Mouse (Mus musculus) kidney, postnatal 36 days (tissue): Measurements from ENCODE around the gene Nck2.
A peak's percentile ranks its signal among the peaks of the same experiment; 100 is the strongest.

Experiments used
- DNase-seq, 2 experiments: peaks; one replicate each; pipeline ENCODE4 v3.0.0; 2021 to 2022; ENCODE audit warnings: mixed read lengths in 2 of 2

Gene Nck2

DNA sequence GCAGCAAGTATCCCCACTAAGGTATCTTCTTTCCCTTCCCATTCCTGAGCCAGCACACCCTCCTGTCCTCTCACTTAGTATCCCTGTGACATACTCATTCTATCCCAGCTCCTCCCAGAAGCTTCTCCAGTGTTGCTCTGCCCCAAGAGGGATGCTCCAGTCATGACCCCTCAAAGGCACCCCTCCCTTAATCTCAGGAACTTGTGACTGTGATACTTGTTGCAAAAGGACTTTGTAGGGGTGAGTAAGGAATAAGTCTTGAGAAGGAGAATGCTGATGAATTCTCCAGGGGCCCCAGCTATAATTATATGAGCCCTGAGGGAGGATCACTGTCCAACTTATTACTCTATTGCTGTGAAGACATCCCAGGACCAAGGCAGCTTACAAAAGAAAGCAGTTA is 7.8 kb upstream of the Nck2 start:
- no peak for DNase-seq

DNA sequence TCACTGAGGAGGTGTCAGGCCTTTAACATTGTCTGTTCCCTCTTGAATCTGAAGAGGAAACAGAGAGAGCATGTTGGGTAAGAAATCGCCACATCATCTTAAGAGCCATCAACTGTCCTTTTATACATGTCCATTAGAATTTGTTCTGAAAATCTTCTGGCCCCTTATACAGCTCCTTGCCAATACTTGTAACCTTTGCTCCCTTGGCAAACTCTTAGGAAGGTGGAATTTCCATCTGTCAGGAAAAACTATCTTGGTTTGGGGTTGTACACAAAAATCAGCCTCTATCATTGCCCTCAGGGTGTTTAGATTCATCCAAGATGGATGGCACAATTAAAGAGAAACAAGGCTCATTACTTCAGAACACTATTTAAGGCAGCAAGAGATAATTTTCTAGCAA is 5.1 kb upstream of the Nck2 start:
- peak in 1 of 2 experiments; percentile 29 for DNase-seq

- no peak for DNase-seq
These were observed 1.8 kb upstream of the Nck2 start for GRCm38 (mm10) chr1:43442568-43442967.

GRCm38 (mm10) chr1:43445170-43446088 is 1.1 kb downstream of the Nck2 start:
- DNase-seq, result peak; percentile 69 to 89

GRCm38 (mm10) chr1:43446089-43446533 is 1.7 kb downstream of the Nck2 start:
- DNase-seq, result peak; percentile 50 to 81

DNA sequence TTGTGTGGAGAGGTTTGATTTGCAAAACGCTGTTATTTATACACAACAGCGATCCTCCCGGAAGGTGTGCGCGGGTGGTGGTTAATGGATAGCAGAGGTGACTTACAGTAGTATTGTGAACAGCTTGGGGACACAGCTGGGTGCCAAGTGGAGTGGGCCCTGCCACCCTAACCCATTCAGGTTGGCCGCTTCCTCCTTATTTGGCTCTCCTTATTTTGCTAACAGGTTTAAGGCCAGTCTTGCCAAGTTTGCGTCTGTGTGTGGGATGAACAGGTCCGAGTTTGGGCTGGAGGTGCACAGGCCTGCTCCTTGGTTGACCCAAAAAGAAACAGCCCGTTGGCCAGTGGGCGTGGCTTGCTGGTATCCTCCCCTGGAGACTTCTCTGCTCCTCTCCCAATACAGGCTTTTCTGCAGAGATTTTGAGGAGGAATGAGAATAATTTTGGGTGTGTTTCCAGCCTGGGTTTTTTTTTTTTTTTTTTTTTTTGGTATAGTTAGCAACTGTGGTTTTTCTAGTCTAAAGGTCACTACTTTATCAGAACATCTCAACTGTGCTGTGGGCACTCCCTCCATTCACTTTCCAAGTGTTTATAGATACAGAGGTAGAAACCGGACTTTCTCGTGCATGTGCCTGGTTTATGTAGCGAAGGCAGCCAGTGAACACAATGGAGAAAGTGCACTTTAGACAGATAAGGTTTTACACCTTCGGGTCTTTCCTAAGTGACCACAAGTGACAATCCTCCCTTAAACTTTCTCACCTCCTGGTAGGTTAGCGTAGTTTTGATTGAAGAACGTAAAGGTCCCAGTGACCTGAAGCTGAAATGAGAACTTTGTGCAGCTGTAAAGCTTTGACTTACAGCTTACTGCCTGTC is 2.6 kb downstream of the Nck2 start:
- peak; percentile 64 to 82 for DNase-seq

DNA sequence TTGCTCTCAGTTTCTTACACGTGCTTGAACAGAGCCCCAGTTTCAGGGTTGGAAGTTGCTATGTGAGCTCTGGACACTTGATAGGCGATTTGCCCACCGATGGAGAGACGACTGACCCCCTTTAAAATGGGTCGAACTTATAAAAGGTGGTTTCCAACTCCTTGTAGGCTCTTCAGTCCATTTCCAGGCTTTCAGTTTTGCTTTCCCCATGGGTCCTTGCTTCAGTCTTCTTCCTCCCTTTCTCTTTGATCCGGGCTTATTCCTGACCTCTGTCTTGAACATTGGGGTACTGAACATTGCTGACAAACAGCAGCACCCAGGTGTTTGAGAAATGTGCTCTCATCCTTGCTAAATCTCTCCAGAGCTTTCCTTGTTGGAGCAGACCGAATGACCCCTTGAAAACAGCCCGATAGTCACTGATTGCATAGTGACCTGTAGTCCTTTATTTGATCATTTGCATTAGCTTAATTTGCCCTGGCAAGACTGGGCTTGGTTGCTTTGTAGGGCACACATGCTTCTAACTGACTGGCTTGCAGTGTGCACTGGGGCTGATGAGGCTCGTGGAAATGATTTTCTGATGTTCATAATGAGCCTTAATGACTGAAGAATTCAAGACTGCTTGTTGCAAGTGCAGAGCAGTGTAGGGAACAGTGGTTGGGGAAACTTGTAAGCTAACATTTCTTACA is 3.4 kb downstream of the Nck2 start:
- no peak for DNase-seq

DNA sequence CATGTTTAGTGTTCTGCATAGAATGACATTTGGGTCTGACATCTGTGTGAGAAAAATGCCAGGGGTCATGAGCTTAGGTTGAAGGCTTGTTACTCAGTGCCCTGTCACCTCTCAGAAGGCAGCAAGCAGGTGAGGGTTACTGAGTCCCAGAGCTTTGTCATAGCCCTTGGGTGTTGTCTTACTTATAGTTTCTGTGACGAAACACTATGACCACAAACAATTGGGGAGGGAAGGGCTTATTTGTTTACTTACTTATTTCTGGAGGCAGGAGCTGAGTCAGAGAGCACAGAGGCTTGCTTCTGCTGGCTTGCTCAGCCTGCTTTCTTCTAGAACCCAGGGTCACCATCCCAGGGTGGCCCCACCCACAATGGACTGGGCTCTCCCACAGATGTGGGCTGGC is 6.4 kb downstream of the Nck2 start:
- no peak for DNase-seq

- no peak for DNase-seq
These were observed 9.3 kb downstream of the Nck2 start for GRCm38 (mm10) chr1:43453683-43454082.

DNA sequence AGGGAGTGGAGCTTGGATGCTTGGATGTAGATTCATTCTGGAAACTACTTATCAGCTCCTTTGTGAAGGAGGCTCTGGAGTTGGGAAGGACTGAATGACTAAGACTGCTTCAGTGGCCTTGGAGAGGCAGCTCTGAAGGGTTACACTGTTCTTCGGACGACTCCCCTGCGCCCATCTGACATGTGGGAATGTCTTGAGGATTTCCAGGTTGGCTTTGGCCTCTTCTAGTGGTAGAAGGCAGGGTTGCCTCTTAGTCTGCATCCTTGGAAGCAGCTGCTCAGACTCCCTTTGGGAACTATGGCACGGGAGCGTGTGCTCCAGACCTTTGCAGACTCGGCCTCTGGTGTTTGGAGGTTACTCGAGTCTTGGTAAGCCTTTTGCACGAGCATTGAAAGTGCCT is 10.4 kb downstream of the Nck2 start:
- no peak for DNase-seq

- DNase-seq, result no peak
These were observed 10.8 kb downstream of the Nck2 start for GRCm38 (mm10) chr1:43455196-43455595.

DNA sequence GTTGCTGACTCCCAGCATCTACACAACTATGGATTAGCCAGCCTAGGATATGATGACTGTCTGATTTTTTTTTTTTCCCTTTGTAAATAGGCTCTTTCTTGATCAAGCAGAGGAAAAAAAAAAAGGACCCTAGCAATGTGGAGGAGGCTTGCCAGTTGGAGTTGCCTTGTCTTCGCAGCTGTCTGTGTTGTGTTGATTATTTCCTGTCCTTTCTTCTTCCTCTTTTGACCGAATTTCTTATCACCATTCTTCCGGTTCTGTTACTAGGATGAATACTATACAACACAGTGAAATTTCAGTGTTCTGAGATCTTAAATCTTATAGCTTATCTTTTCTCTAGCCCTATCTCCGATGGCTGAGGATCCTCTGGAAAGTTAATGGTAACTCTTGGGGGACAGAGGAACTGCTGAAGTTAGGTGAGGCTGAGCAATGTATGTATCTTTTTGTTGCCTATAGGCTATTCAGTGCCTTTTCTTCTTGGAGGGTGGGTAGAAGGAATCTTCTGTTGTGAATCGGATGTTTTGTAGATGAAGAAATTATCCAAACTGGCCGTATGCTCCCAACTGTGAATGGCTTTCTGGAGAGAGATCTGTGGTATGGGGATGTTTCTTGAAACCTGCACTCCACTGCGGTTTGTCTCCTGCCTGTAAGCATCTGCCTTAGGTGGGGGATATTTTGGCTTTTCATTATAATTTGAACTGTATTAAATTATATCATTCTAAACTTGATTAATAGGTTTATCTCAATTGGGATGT is 12.8 kb downstream of the Nck2 start:
- no peak for DNase-seq

- DNase-seq, result no peak
These were observed 16.1 kb downstream of the Nck2 start for GRCm38 (mm10) chr1:43460468-43460867.

GRCm38 (mm10) chr1:43462666-43463065 is 18.3 kb downstream of the Nck2 start:
- DNase-seq, result peak in 1 of 2 experiments; percentile 25

- DNase-seq, result no peak
These were observed 19.7 kb downstream of the Nck2 start for GRCm38 (mm10) chr1:43463941-43464682.

DNA sequence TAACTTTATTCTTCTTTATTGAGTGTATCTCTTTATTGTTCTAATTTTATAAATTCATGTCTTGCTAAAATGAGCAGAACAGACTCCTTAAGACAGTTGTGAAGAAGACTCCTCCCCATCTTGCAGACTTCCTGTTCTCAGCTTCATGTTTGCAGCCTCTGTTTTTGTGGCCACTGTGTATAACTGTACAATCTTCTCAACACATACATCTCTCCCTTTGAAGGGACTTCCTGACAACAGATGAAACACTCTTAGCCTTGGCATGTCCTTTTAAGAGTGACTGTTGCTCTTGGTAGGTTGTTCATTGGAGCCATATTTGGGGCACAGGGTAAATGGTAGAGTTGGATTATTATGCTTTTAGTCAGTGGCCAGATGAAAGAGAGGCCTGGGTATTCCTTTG is 20.6 kb downstream of the Nck2 start:
- DNase-seq, result no peak

DNA sequence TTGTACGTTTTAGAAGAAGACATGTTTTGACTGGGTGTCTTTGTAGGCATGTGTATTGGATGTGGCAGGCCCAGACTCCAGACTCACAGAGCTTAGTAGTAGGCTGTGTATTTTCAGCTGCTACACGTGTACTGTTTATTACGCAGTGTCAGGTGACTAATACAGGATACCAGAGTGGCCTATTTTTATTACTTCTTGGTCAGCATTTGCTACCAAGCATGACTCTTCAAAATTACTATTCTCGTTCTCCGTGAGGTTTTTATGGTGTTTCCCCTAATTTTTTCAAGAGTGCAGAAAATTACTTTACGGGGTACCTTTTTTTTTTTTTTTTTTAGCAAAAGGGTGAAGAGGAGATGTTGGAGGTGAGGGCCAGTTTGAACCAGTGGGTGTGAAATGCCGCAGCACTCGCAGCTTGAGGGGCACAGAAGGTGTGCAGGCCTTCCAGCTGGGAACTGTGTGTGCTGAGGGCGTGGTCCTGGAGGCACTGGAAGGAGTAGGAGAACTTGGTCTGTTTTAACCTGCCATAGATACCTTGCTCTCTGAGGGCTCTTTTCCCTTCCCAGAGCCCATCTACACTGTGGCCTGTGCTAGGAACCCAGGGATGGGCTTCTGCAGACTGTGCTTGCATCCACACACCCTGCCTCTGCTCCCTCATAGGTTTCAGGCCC is 21.7 kb downstream of the Nck2 start:
- DNase-seq, result no peak

- DNase-seq, result peak in 1 of 2 experiments; percentile 34
These were observed 23.3 kb downstream of the Nck2 start for GRCm38 (mm10) chr1:43467656-43468055.

DNA sequence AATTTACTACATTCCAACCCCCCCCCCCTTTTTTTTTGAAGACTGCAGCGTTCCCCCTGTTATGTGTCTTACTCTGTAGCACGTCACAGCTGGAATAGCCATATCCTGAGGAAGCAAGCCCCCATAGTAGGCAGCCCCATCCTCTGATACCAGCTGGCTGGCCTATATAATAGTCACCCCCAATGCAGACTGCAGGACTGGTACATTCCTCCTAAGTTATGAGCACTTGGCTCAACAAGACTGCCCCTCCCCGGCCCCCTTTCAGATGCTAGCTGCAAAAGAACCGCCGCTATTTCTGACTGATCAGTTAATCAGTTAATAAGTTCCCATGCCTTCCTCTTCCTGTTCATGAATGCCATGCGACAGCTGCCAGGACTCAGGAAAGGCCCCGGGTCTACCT is 23.8 kb downstream of the Nck2 start:
- no peak for DNase-seq

- no peak for DNase-seq
These were observed 24.6 kb downstream of the Nck2 start for GRCm38 (mm10) chr1:43468978-43469377.
